Mouse (Mus musculus) cortical plate, adult 2 months (tissue): Measurements from ENCODE around the gene Ghdc. TPM values are rescaled to one million over a fixed set of nuclear protein-coding genes. Genes with fewer than 3 reads are reported as not detected.

Experiments used
- H3K27ac ChIP-seq: fragments of 200-500 bp; 2 replicates; pipeline ENCODE4 v1.5.1; 2012; ENCODE audit warnings: low read length, control low read depth, inconsistent platforms; ENCODE audit not compliant: insufficient read depth
- H3K4me1 ChIP-seq: fragments of 200-500 bp; 2 replicates; pipeline ENCODE4 v1.6.1; 2011; ENCODE audit warnings: low read length; ENCODE audit not compliant: control insufficient read depth, insufficient read depth
- H3K4me3 ChIP-seq: fragments of 200-500 bp; 2 replicates; pipeline ENCODE4 v1.5.1; 2011; ENCODE audit warnings: mild to moderate bottlenecking, low read length, control low read depth; ENCODE audit not compliant: insufficient read depth
- CTCF ChIP-seq: fragments of 200-500 bp; IDR thresholded peaks from 2 replicates; pipeline ENCODE4 v1.5.1; 2011; ENCODE audit warnings: mild to moderate bottlenecking, control low read depth, low read length; ENCODE audit not compliant: insufficient read depth; ENCODE audit errors: extremely low read depth
- POLR2A ChIP-seq: fragments of 200-500 bp; IDR thresholded peaks from 2 replicates; pipeline ENCODE4 v1.6.1; 2011; ENCODE audit warnings: mild to moderate bottlenecking, low read length, control low read depth; ENCODE audit not compliant: insufficient read depth; ENCODE audit errors: extremely low read depth
- polyA plus RNA-seq: library from polyadenylated mRNA; depleted of rRNA; stranded (reverse); fragments of >200 nt; gene quantifications from 2 replicates; pipeline ENCODE4 v1.2.3, GENCODE M21; 2012

Ghdc gene
- polyA plus RNA-seq, 1 experiment: 7.5 TPM

DNA sequence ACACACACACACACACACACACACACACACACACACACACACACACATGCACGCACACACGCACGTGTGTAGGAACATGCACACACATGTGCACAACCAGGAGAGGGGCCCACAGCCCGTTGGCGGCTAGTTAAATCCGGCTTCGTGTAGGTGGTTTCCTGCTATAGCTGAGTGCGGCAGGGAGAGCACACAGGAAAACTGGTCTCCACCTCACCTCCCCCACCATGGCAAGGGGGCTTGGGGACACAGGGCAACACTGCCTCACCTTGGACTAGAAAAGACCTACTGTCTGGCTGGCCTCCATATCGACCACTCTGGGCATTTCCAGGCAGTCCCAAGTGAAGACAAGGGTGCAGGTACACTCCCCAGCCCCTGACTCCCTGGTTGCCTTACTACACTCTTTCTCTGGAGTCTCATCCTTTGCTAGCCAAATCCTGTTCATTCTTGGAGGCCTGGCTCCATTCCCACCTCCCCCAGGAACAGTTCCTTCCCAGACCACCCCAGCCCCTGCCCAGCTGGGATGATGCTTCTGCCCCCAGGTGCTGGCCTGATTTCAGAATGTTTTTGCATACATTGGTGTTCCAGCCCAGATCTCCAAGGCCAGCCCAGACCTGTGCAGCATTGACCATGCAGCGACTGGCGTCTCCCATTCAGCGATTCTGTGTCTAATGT, 16.6 kb downstream of the Ghdc start:
- Histone ChIP-seq H3K4me3 (no peak overlapping the region), H3K27ac (peak overlapping the region; percentile 67), H3K4me1 (peaks cover 14% of the 10 kb centered on the region; the same call in 1 of the 2 replicates)
- TF ChIP-seq POLR2A: no peak
- TF ChIP-seq CTCF: no peak

- H3K27ac ChIP-seq: 0 out of 2 replicates have a peak overlapping the region, but pooled peaks have one; percentile 5
- TF ChIP-seq POLR2A (no peak), CTCF (no peak)
These were observed 18.5 kb downstream of the Ghdc start for GRCm38 (mm10) chr11:100752294-100752693.

DNA sequence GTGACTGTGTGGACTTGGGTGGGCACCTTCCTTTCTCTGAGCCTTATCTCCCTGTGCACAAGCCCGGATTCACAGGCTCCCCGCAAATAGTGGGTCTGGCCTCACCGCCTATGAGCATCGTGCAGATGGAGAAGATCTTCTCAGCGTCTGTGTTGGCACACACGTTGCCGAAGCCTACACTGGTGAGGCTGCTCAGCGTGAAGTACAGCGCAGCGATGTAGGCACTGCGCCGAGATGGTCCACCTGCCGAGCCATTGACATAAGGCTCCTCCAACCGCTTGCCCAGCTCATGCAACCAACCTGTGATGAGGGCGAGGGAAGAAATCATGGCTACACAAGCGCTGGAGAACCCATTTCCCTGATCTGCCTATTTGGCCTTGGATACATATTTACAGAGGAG, 20.6 kb downstream of the Ghdc start:
- Histone ChIP-seq H3K4me3 (no peak overlapping the region), H3K4me1 (peaks cover 15% of the 10 kb centered on the region; the same call in 1 of the 2 replicates), H3K27ac (no peak overlapping the region; the same call in 1 of the 2 replicates)
- no peak for TF ChIP-seq POLR2A
- no peak for TF ChIP-seq CTCF

More at GRCm38 (mm10) chr11:100752294-100752693, 18.5 kb downstream of the Ghdc start:
- no peak overlapping the region for H3K4me3 ChIP-seq
- peaks cover 16% of the 10 kb centered on the region; the same call in 1 of the 2 replicates for H3K4me1 ChIP-seq

- TF ChIP-seq POLR2A (no peak), CTCF (no peak)
- peak overlapping the region; percentile 12; the same call in 1 of the 2 replicates for H3K27ac ChIP-seq
- H3K4me1 ChIP-seq: peaks cover 12% of the 10 kb centered on the region; the same call in 1 of the 2 replicates
- no peak overlapping the region for H3K4me3 ChIP-seq
These were observed 21.3 kb downstream of the Ghdc start for GRCm38 (mm10) chr11:100749469-100749868.

- H3K27ac ChIP-seq: no peak overlapping the region
- H3K4me3 ChIP-seq: no peak overlapping the region
- peaks cover 10% of the 10 kb centered on the region; the same call in 1 of the 2 replicates for H3K4me1 ChIP-seq
- TF ChIP-seq CTCF (no peak), POLR2A (no peak)
These were observed 22.1 kb downstream of the Ghdc start for GRCm38 (mm10) chr11:100748620-100749019.

DNA sequence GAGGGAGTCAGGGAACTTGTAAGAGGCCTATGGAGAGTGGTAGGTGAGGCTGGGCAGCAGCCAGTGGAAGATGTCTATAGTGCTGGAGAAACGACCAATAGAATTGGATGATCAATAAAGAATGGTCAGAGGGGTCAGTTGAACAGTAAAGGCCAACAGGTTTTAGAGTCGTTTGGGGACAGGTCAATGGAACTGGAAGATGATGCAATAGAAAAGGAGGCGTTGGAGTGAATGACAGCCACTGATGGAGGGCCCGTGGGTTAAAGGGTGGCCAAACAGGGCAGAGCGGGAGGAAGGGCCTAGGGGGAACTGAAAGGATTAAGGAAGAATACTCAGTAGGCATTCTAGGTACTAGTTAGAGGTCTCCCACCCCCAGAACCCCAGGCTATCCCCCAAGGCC, 23.6 kb downstream of the Ghdc start:
- H3K4me3 ChIP-seq: no peak overlapping the region
- H3K27ac ChIP-seq: no peak overlapping the region
- 0 out of 2 replicates have a peak, but pooled peaks cover 4% of the 10 kb centered on the region for H3K4me1 ChIP-seq
- no peak for TF ChIP-seq CTCF
- no peak for TF ChIP-seq POLR2A

GRCm38 (mm10) chr11:100746546-100746945, 24.2 kb downstream of the Ghdc start:
- Histone ChIP-seq H3K4me1 (0 out of 2 replicates have a peak, but pooled peaks cover 4% of the 10 kb centered on the region), H3K27ac (no peak overlapping the region), H3K4me3 (no peak overlapping the region)
- TF ChIP-seq CTCF (no peak), POLR2A (no peak)

DNA sequence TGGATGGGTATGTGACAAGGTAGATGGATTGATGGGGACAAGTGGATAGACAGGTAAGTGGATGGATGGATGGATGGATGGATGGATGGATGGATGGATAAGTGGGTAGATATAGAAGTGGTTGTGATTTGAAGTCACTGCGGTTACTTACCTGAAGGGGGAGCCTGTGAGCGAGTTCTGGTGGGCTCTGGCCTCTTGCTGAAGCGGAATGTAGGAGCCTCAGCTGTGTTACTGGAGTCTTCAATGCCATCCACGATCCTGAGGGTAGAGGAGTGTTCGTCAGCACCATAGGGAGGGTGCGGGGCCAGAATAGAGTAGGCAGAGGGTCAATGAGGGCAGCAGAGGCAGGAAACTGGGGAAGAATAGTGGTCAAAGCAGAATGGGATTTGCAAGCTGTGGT, 25.7 kb downstream of the Ghdc start:
- Histone ChIP-seq H3K27ac (no peak overlapping the region), H3K4me1 (0 out of 2 replicates have a peak, but pooled peaks cover 4% of the 10 kb centered on the region), H3K4me3 (no peak overlapping the region)
- TF ChIP-seq POLR2A: no peak
- peak; percentile 63 for TF ChIP-seq CTCF

DNA sequence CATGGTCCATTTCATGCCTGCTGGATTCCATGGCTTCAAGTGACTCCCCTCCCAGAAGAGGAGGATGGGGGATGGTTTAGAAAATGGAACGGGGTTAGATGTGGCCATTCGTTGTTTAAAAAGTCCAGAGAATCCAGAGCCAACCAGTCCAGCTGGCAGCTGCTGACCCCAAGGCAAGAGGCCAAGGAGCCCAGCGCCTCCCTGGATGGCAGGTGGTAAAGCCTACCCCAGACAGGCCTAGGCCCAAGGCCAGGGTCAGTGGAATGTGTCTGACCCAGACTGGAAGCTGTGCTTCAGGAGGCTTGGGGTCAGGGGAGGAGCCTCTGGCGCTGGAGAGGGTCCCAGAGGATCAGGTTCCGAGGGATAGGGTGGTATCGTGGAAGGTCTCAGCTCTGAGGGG, 29.4 kb downstream of the Ghdc start:
- no peak for TF ChIP-seq CTCF
- no peak for TF ChIP-seq POLR2A
- H3K4me3 ChIP-seq: no peak overlapping the region
- no peak overlapping the region for H3K27ac ChIP-seq
- peaks cover 7% of the 10 kb centered on the region for H3K4me1 ChIP-seq

DNA sequence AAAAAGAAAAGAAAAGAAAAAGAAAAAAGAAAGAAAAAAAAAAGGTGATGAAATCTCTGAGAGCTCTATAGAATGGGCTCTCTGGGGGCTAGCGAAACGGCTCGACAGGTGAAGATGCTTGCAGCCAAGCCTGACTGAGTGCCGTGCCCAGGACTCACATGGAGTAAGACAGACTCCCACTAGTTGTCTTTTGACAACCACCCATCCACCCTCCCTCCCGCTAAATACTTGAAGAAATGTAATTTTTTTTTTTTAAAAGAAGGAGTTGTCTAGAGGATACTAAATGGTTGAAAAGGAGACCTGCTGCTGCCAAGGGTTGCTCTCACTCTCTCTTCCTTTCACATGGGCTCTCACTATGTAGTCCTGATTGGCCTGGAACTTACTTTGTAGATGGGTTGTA, 32.0 kb downstream of the Ghdc start:
- Histone ChIP-seq H3K4me3 (peak overlapping the region; percentile 42; the same call in 1 of the 2 replicates), H3K27ac (no peak overlapping the region), H3K4me1 (peaks cover 9% of the 10 kb centered on the region)
- no peak for TF ChIP-seq POLR2A
- TF ChIP-seq CTCF: no peak
